Mouse (Mus musculus): ENCODE data around the gene Sox5.

DNA sequence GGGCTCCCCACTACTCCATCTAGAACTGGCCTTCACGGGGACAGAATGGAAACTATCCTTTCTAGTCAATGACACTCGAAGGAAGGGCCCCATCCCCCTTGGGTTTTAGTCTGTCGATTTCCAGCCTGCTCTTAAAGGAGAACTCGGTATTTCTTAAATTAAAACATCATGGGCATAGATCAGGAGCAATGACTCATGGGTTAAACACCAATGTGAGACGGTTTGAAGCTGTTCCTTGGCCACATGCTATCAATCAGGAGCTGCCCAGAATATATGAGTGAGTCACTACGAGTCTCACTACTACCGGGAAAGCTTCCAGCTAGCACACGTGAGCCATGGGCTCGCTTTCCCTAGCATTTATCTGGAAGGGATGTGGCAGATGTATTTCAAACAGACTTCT, 707.0 kb downstream of the Sox5 start:
- no peak for TF ChIP-seq CTCF (IDR thresholded peaks at IDR 0.05; ENCODE audit: extremely low read depth, insufficient read depth, insufficient read length, insufficient replicate concordance)
- no peak for TF ChIP-seq POLR2A (IDR thresholded peaks at IDR 0.05; ENCODE audit: low read depth, low read length)

Measured in spleen, adult 2 months (tissue).